Mouse (Mus musculus) small intestine, adult 2 months (tissue): ENCODE data around the gene Fads1.

Source experiments
- CTCF ChIP-seq: fragments of 200-500 bp; IDR thresholded peaks from 2 replicates; pipeline ENCODE4 v1.5.1; 2012; ENCODE audit warnings: low read depth, mild to moderate bottlenecking, control low read depth, inconsistent platforms, low read length, moderate library complexity, mixed read lengths; ENCODE audit not compliant: insufficient replicate concordance, insufficient read length; ENCODE audit errors: extremely low read depth
- POLR2A ChIP-seq: fragments of 200-500 bp; IDR thresholded peaks from 2 replicates; pipeline ENCODE4 v1.6.1; 2012; ENCODE audit warnings: low read depth, mild to moderate bottlenecking, control low read depth, inconsistent platforms, low read length, moderate library complexity

DNA sequence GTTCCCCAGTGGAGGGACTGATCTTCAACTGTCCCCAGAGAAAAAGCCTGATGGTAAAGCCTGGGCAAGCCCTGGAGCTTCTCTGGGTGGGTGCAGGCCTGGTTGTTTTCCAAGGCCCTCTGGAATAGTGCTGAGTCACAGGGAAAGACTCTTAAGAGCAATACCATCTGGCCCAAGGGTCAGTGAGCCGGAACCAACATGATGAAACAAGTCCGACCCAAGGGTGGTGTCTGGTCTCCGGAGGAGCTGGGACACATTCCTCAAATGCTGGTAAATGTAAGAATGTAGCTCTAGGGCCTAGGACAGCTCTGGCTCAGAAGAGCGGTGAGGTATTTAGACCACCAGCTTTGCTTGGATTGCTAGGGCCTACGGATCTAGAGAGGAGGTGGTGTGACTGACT, 45.3 kb upstream of the Fads1 start:
- TF ChIP-seq CTCF (no peak), POLR2A (no peak)
